Mouse (Mus musculus) midbrain, embryonic 15.5 days (tissue): ENCODE data around the gene Elavl3. TPM values are rescaled to one million over a fixed set of nuclear protein-coding genes. Genes with fewer than 3 reads are reported as not detected.

Experiments used
- ATAC-seq: fragments of 200-750 bp; cut with Nextera tagmentation; replicated peaks from 2 replicates; pipeline ENCODE4 v1.8.0; 2017; ENCODE audit warnings: moderate TSS enrichment
- H3K27ac ChIP-seq: fragments of 300-500 bp; sonication (generic); 2 replicates; pipeline ENCODE4 v1.5.1; 2015; ENCODE audit warnings: mild to moderate bottlenecking, inconsistent platforms
- H3K27me3 ChIP-seq: fragments of 300-500 bp; sonication (generic); replicated peaks from 2 replicates; pipeline ENCODE4 v1.6.1; 2015; ENCODE audit warnings: inconsistent platforms
- H3K36me3 ChIP-seq: fragments of 300-500 bp; sonication (generic); replicated peaks from 2 replicates; pipeline ENCODE4 v1.6.1; 2015; ENCODE audit warnings: inconsistent platforms
- H3K4me1 ChIP-seq: fragments of 300-500 bp; sonication (generic); 2 replicates; pipeline ENCODE4 v1.6.1; 2015; ENCODE audit warnings: inconsistent platforms
- H3K4me2 ChIP-seq: fragments of 300-500 bp; sonication (generic); 2 replicates; pipeline ENCODE4 v1.6.1; 2015; ENCODE audit warnings: inconsistent platforms, mild to moderate bottlenecking, moderate library complexity
- H3K4me3 ChIP-seq: fragments of 300-500 bp; sonication (generic); 2 replicates; pipeline ENCODE4 v1.5.1; 2015; ENCODE audit warnings: mild to moderate bottlenecking, inconsistent platforms
- H3K9ac ChIP-seq: fragments of 300-500 bp; sonication (generic); 2 replicates; pipeline ENCODE4 v1.6.1; 2015; ENCODE audit warnings: mild to moderate bottlenecking, inconsistent platforms
- H3K9me3 ChIP-seq: fragments of 300-500 bp; sonication (generic); 2 replicates; pipeline ENCODE4 v1.6.1; 2016; ENCODE audit warnings: inconsistent platforms
- WGBS: fragments of 180-500 bp; shearing (Covaris S2); methylation state at CpG from one replicate; pipeline ENCODE4 v1.1.7; 2015; ENCODE audit warnings: mixed read lengths; 5-methylcytosine and 5-hydroxymethylcytosine counted together
- polyA plus RNA-seq: library from polyadenylated mRNA; unstranded; fragments of >200 nt; fragmentation: Nextera tagmentation; extraction: Ambion mirVana; gene quantifications from 2 replicates; pipeline ENCODE4 v1.2.1, GENCODE M21; 2015

The Elavl3 gene
- polyA plus RNA-seq, 1 experiment from 2014 or later = 110 TPM

GRCm38 (mm10) chr9:22030386-22030785 is 21.4 kb downstream of the Elavl3 start:
- Histone ChIP-seq H3K4me2 (no peak overlapping the region), H3K9ac (no peak overlapping the region), H3K4me3 (no peak overlapping the region), H3K4me1 (peaks cover 3% of the 10 kb centered on the region), H3K36me3 (peaks cover 53% of the 10 kb centered on the region), H3K9me3 (no peaks in the 10 kb centered on the region), H3K27ac (no peak overlapping the region), H3K27me3 (no peaks in the 10 kb centered on the region)
- ATAC-seq = no peak
- 94% methylated on average over 9 of the region's 9 CpGs for WGBS

GRCm38 (mm10) chr9:22028467-22028866 is 23.4 kb downstream of the Elavl3 start:
- Histone ChIP-seq H3K27ac (no peak overlapping the region), H3K4me1 (0 out of 2 replicates have a peak, but pooled peaks cover 3% of the 10 kb centered on the region), H3K36me3 (peaks cover 53% of the 10 kb centered on the region), H3K4me2 (no peak overlapping the region), H3K4me3 (no peak overlapping the region), H3K9ac (no peak overlapping the region), H3K9me3 (no peaks in the 10 kb centered on the region), H3K27me3 (no peaks in the 10 kb centered on the region)
- 24% methylated on average over 7 of the region's 7 CpGs for WGBS
- ATAC-seq = no peak

GRCm38 (mm10) chr9:22024592-22024991 is 27.2 kb downstream of the Elavl3 start:
- 55% methylated on average over 8 of the region's 8 CpGs for WGBS
- no peak overlapping the region for H3K27ac ChIP-seq
- H3K9ac ChIP-seq = no peak overlapping the region
- H3K4me1 ChIP-seq = 0 out of 2 replicates have a peak, but pooled peaks cover 3% of the 10 kb centered on the region
- H3K9me3 ChIP-seq = no peaks in the 10 kb centered on the region
- H3K4me2 ChIP-seq = no peak overlapping the region
- no peaks in the 10 kb centered on the region for H3K27me3 ChIP-seq
- no peak for ATAC-seq
- H3K4me3 ChIP-seq = no peak overlapping the region
- H3K36me3 ChIP-seq = peaks cover 32% of the 10 kb centered on the region

- no peak for ATAC-seq
- no peaks in the 10 kb centered on the region for H3K27me3 ChIP-seq
- no peak overlapping the region for H3K27ac ChIP-seq
- H3K4me1 ChIP-seq = no peaks in the 10 kb centered on the region
- 72% methylated on average over 7 of the region's 7 CpGs for WGBS
- no peak overlapping the region for H3K4me3 ChIP-seq
- peaks cover 28% of the 10 kb centered on the region for H3K36me3 ChIP-seq
- no peak overlapping the region for H3K4me2 ChIP-seq
- H3K9ac ChIP-seq = no peak overlapping the region
- no peaks in the 10 kb centered on the region for H3K9me3 ChIP-seq
Measured at GRCm38 (mm10) chr9:22017208-22017825, 34.5 kb downstream of the Elavl3 start.

GRCm38 (mm10) chr9:22016245-22016644 is 35.6 kb downstream of the Elavl3 start:
- Histone ChIP-seq H3K9ac (no peak overlapping the region), H3K9me3 (no peaks in the 10 kb centered on the region), H3K4me3 (no peak overlapping the region), H3K4me2 (no peak overlapping the region), H3K36me3 (peaks cover 32% of the 10 kb centered on the region), H3K4me1 (no peaks in the 10 kb centered on the region), H3K27ac (no peak overlapping the region), H3K27me3 (no peaks in the 10 kb centered on the region)
- ATAC-seq = no peak
- 73% methylated on average over 10 of the region's 10 CpGs for WGBS

GRCm38 (mm10) chr9:22012731-22013130 is 39.1 kb downstream of the Elavl3 start:
- WGBS = 98% methylated on average over 13 of the region's 13 CpGs
- no peaks in the 10 kb centered on the region for H3K27me3 ChIP-seq
- H3K27ac ChIP-seq = no peak overlapping the region
- ATAC-seq = peak; percentile 15; the same call in 1 of the 2 replicates
- no peaks in the 10 kb centered on the region for H3K9me3 ChIP-seq
- H3K36me3 ChIP-seq = peaks cover 34% of the 10 kb centered on the region
- H3K4me2 ChIP-seq = no peak overlapping the region
- H3K4me3 ChIP-seq = no peak overlapping the region
- H3K9ac ChIP-seq = no peak overlapping the region
- no peaks in the 10 kb centered on the region for H3K4me1 ChIP-seq

GRCm38 (mm10) chr9:22011055-22011454 is 40.8 kb downstream of the Elavl3 start:
- Histone ChIP-seq H3K27me3 (no peaks in the 10 kb centered on the region), H3K4me1 (peaks cover 3% of the 10 kb centered on the region), H3K9ac (no peak overlapping the region), H3K27ac (no peak overlapping the region), H3K36me3 (peaks cover 36% of the 10 kb centered on the region), H3K4me3 (no peak overlapping the region), H3K9me3 (no peaks in the 10 kb centered on the region), H3K4me2 (no peak overlapping the region)
- 92% methylated on average over 5 of the region's 5 CpGs for WGBS
- ATAC-seq = peak; percentile 15; the same call in 1 of the 2 replicates

- H3K27ac ChIP-seq = no peak overlapping the region
- peak overlapping the region; percentile 90; the same call in 1 of the 2 replicates for H3K4me2 ChIP-seq
- 93% methylated on average over 12 of the region's 12 CpGs for WGBS
- no peak for ATAC-seq
- peaks cover 12% of the 10 kb centered on the region for H3K36me3 ChIP-seq
- no peak overlapping the region for H3K4me3 ChIP-seq
- H3K4me1 ChIP-seq = peaks cover 41% of the 10 kb centered on the region
- H3K27me3 ChIP-seq = no peaks in the 10 kb centered on the region
- no peaks in the 10 kb centered on the region for H3K9me3 ChIP-seq
- H3K9ac ChIP-seq = no peak overlapping the region
Measured at GRCm38 (mm10) chr9:22004546-22004945, 47.3 kb downstream of the Elavl3 start.

GRCm38 (mm10) chr9:22003163-22003554 is 48.7 kb downstream of the Elavl3 start:
- no peaks in the 10 kb centered on the region for H3K9me3 ChIP-seq
- no peaks in the 10 kb centered on the region for H3K27me3 ChIP-seq
- peak overlapping the region; percentile 77 for H3K4me3 ChIP-seq
- H3K4me2 ChIP-seq = peak overlapping the region; percentile 90
- H3K27ac ChIP-seq = peak overlapping the region; percentile 80
- peaks cover 8% of the 10 kb centered on the region; the same call in 1 of the 2 replicates for H3K36me3 ChIP-seq
- peak; percentile 40 for ATAC-seq
- H3K4me1 ChIP-seq = peaks cover 41% of the 10 kb centered on the region
- under 1% methylated on average over 18 of the region's 18 CpGs for WGBS
- H3K9ac ChIP-seq = peak overlapping the region; percentile 68

- Histone ChIP-seq H3K9ac (peak within 1 kb of the TSS; percentile 68), H3K4me3 (peak within 1 kb of the TSS; percentile 77), H3K36me3 (peaks cover 6% of the 10 kb centered on the region; the same call in 1 of the 2 replicates), H3K9me3 (no peaks in the 10 kb centered on the region), H3K4me2 (peak within 1 kb of the TSS; percentile 90), H3K27me3 (no peaks in the 10 kb centered on the region), H3K4me1 (peaks cover 41% of the 10 kb centered on the region), H3K27ac (peak within 1 kb of the TSS; percentile 80)
- 4% methylated on average over 57 of the region's 57 CpGs for WGBS
- ATAC-seq = peak; percentile 99
Measured at GRCm38 (mm10) chr9:22002194-22003162, 49.3 kb downstream of the Elavl3 start, which contains the start of the genes Ccdc151 and Prkcsh. Gene Ccdc151 (minus strand): TSS chr9:22002634. Gene Prkcsh (plus strand): TSS chr9:22002806.

GRCm38 (mm10) chr9:22001633-22002032 is 50.2 kb downstream of the Elavl3 start:
- Histone ChIP-seq H3K4me1 (peaks cover 41% of the 10 kb centered on the region), H3K9me3 (no peaks in the 10 kb centered on the region), H3K4me2 (peak overlapping the region; percentile 58; the same call in 1 of the 2 replicates), H3K27ac (0 out of 2 replicates have a peak overlapping the region, but pooled peaks have one; percentile 66), H3K36me3 (peaks cover 6% of the 10 kb centered on the region; the same call in 1 of the 2 replicates), H3K9ac (no peak overlapping the region), H3K27me3 (no peaks in the 10 kb centered on the region), H3K4me3 (peak overlapping the region; percentile 77)
- no peak for ATAC-seq
- WGBS = 86% methylated on average over 4 of the region's 4 CpGs

GRCm38 (mm10) chr9:22000296-22000695 is 51.5 kb downstream of the Elavl3 start:
- Histone ChIP-seq H3K4me3 (no peak overlapping the region), H3K27me3 (no peaks in the 10 kb centered on the region), H3K4me2 (no peak overlapping the region), H3K36me3 (peaks cover 6% of the 10 kb centered on the region; the same call in 1 of the 2 replicates), H3K27ac (no peak overlapping the region), H3K9me3 (no peaks in the 10 kb centered on the region), H3K9ac (no peak overlapping the region), H3K4me1 (peaks cover 30% of the 10 kb centered on the region)
- 95% methylated on average over 6 of the region's 6 CpGs for WGBS
- no peak for ATAC-seq
